Mouse (Mus musculus) heart, adult 2 months (tissue): ENCODE results near the gene Etfb.
A peak's percentile ranks its signal among the peaks of the same experiment; 100 is the strongest.

Source experiments
- CTCF ChIP-seq: fragments of 200-600 bp; IDR thresholded peaks from 2 replicates; pipeline ENCODE4 v1.8.1; 2022; ENCODE audit warnings: antibody characterized with exemption, mild to moderate bottlenecking, moderate library complexity
- EP300 ChIP-seq: fragments of 200-500 bp; IDR thresholded peaks from 2 replicates; pipeline ENCODE4 v1.6.1; 2011; ENCODE audit warnings: low read depth, low read length, control low read depth; ENCODE audit not compliant: insufficient read depth
- POLR2A ChIP-seq: fragments of 200-500 bp; IDR thresholded peaks from 2 replicates; pipeline ENCODE4 v1.6.1; 2011; ENCODE audit warnings: mild to moderate bottlenecking, low read depth, low read length, control low read depth; ENCODE audit not compliant: insufficient read depth

GRCm38 (mm10) chr7:43452609-43453008, 8.7 kb downstream of the Etfb start:
- TF ChIP-seq CTCF = peak; percentile 43
- TF ChIP-seq POLR2A = no peak
- no peak for TF ChIP-seq EP300
